Mouse (Mus musculus): ENCODE results near the gene Ptk6. TPM values are rescaled to one million over a fixed set of nuclear protein-coding genes. Genes with fewer than 3 reads are reported as not detected.

The Ptk6 gene
- total RNA-seq, 2 experiments from 2014 or later: 0.05 TPM; not detected in 1

DNA sequence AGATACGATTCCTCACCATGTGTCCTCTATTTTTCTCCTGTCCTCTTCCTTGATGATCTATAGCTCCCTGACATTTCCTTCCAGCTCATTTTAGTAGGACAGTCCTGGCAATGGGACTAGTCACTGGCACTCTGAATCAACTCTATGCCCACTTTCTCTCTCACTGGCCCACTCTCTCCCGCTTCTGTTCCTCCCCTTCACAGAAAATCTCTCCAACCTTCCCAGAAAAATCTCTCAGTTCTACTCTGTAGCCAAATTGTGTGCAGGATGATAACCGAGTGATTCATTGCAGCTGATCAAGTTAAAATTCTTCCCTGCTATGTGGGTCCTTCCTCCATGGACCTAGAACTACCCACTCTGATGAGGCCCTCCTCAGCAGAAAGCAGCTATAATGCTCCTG, 27.9 kb downstream of the Ptk6 start:
- intact Hi-C loops (cut with DNase I): no loop called here

DNA sequence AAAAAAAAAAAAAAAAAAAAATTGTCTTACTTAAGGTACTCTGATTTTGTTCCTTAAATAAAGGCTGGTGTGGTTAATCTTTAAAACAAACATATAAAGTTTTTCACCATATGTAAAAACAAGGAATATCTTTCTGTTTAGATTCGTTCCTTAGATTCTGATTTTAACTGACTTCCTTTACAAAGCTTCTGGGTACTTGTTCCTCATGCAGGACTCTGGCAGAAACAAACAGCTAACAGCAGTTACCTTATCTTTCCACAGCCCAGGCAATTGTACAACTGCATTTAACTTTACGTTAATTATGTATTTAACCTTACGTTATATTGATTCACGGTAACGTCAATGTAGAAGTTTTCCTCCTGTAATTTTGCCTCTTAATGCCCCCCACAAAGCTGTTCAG, 36.1 kb downstream of the Ptk6 start:
- no peak for DNase-seq
- intact Hi-C loops (cut with DNase I): no loop called here

More for the DNA sequence above, 27.9 kb downstream of the Ptk6 start:
- DNase-seq: no peak

DNA sequence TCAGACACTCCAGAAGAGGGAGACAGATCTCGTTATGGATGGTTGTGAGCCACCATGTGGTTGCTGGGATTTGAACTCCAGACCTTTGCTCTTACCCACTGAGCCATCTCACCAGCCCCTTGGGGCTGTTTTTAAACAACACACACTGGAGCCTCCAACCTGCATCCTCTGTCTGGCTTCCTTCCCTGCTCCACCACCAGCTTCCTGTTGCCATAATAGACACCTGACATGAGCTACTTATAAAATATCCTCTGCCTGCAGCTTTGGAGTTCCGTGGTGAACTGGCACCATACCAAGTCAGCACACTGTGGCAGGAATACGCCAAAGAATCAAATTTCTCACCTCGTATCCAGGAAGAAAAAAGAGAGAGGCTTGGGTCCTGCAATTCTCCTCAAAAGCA, 41.8 kb downstream of the Ptk6 start:
- intact Hi-C loops (cut with DNase I): no loop called here
- DNase-seq: no peak

GRCm38 (mm10) chr2:181159771-181160170, 42.8 kb downstream of the Ptk6 start:
- intact Hi-C loops (cut with DNase I): no loop called here

DNA sequence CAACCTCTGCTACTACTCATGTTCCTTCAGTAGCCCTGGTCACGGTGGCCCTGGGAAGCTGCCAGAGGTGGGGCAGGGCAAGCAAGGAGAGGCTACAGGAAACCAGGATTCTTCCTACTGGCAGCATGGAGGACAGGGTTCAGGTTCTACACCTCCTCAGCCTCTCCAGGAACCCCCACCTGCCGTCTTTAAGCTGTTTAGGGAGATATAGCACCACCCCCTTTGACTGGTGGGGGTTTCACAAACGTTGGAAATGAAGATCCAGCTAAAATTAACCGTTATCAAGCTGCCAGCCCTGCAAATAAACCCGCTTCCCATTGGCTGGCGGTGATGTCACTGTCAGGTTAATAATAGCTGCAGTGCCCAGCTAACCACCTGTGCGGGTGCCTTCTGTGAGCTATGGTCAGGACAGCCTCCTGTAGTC, 43.5 kb downstream of the Ptk6 start:
- intact Hi-C loops (cut with DNase I): no loop called here
- DNase-seq: no peak

More at GRCm38 (mm10) chr2:181159771-181160170, 42.8 kb downstream of the Ptk6 start:
- no peak for DNase-seq

- intact Hi-C loops (cut with DNase I): no loop called here
- no peak for DNase-seq
Measured at GRCm38 (mm10) chr2:181158471-181158870, 44.1 kb downstream of the Ptk6 start.

DNA sequence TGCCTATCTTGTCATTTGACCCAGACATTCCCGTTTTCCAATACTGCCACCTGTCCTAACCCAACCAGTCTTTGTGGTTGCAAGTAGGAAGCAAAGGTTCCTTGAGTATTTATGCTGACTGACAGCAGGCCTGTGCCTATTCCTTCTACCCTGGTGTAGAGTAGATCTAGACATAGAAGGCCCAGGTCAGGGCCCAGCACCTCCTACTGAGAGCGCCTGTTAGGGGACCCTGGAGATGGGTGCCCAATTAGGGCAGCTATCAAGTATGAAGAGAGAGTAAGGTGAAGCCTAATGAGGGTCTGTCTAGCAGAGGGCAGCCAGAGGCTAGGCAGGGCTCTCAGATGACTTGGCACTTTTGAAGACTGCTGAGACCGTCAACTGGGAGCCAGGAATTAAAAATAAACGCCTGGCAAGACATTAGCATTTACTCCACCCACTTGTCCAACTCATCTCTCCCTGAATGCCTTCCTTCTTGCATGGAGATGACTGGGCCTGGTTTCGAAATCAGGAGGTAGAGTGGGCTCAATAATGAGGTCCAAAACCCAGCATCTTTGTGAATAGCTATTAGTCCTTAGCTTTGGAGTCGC, 44.8 kb downstream of the Ptk6 start:
- intact Hi-C loops (cut with DNase I): no loop called here
- DNase-seq: no peak

DNA sequence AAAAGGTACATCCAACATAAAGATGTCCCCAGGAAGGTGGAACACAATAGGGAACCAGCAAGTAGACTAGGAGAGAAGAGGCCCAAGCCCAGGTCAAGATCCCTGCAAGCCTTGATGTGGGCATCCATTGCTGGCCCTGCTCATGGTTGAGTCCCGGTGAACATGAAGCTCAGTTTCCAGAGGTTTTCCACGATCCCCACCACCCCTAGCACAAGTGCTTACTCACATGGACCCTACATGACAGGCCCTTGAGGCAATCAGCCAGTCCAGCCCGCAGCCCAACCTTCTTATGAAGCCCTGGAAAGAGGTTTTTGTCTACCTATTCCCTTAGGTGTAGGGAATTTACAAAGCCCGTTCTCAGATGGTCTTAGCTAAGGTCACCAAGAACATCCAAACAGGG, 45.4 kb downstream of the Ptk6 start:
- intact Hi-C loops (cut with DNase I): no loop called here
- no peak for DNase-seq

GRCm38 (mm10) chr2:181156248-181157121, 46.1 kb downstream of the Ptk6 start, which contains the start of gene Eef1a2:
Gene Eef1a2, minus strand, starts transcription at chr2:181157014.
- DNase-seq: peak; percentile 47 to 65

GRCm38 (mm10) chr2:181155801-181156200, 46.8 kb downstream of the Ptk6 start:
- no peak for DNase-seq
- intact Hi-C loops (cut with DNase I): no loop called here

More at GRCm38 (mm10) chr2:181156248-181157121, 46.1 kb downstream of the Ptk6 start, which contains the start of gene Eef1a2:
- intact Hi-C loops (cut with DNase I): no loop called here

GRCm38 (mm10) chr2:181154831-181155415, 47.7 kb downstream of the Ptk6 start:
- DNase-seq: no peak
- intact Hi-C loops (cut with DNase I): no loop called here

DNA sequence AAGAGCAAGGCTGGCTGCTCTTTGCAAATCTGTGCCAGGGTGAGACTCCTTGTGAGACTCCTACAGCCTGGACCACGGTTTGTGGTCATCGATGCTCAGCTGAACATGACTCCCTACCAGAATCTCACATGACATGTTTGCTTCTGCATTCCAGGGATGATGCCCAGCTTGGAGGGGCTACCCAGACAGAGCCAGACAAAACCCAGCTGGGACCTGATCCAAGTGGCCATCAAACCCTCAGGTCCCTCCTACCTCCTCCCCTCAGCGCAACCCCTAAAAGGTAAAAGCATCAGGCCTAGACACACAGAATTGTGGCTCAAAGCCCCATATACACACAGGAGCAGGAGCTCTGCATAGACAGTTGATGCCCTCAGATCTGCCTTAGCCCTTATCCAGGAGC, 48.2 kb downstream of the Ptk6 start:
- intact Hi-C loops (cut with DNase I): no loop called here
- DNase-seq: no peak

DNA sequence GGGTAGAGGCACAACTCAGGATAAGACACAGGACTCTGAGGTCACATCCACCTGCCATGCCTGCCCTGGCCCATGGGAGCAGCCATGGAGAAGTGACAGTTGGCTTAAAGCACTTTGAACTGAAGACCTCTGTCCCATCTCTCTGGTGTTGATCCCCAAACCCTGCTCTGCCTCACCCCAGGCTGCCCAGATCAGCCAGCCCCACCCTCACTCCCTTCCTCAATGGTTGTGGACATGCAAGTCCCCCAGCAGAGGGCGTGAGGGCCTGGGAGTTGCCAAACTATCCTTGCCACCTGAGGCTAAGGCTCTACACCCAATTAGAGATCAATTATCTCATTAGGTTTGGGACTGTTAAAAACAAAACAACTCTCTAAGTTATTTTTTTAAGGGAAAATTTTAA, 48.8 kb downstream of the Ptk6 start:
- intact Hi-C loops (cut with DNase I): no loop called here
- DNase-seq: no peak

- intact Hi-C loops (cut with DNase I): no loop called here
- no peak for DNase-seq
Measured at GRCm38 (mm10) chr2:181153131-181153530, 49.5 kb downstream of the Ptk6 start.

- intact Hi-C loops (cut with DNase I): no loop called here
- no peak for DNase-seq
Measured at GRCm38 (mm10) chr2:181152701-181153100, 49.9 kb downstream of the Ptk6 start.

DNA sequence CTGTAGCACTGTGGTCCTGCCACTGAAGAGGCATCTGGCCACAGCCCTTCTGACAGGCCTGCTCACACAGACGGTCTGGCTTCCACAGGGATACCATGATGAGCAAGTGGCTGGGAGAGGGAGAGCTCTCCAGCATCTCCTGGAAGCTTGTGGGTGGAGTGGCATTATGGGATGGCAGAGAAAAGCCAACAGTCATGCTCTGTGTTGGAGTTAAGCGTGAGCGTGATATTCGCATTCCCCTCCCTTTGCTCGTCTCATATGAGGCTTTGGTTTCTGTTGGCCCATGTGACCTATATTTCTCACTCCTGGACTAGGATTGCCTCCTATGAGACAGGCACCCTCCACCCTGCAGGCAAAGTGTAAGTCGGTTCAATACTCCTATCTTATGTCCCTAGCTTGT, 52.3 kb downstream of the Ptk6 start:
- intact Hi-C loops (cut with DNase I): no loop called here
- DNase-seq: no peak

DNA sequence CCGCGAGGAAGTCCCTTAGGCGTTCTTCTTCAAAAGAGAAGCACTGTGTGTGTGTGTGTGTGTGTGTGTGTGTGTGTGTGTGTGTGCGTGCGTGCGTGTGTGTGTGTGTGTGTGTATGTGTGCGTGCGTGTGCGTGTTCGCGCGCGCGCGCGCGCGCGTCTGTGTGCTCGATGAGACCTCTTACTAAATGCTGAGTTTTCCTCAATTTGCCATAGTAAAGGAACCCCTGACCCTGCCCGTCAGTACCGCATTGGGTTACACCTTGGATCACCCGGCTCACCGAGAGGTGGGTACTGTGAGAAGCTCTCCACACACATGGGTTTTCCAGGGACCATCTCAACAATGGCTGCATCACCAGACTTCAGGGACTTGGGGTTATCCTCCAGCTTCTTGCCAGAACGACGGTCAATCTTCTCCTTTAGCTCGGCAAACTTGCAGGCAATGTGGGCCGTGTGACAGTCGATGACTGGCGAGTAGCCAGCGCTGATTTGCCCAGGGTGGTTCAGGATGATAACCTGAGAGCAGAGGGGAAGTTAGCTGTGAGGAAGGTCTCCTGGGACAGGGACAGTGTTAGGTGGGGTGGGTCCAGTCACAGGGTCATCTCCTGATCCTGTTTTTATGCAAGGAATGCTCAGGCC, 54.2 kb downstream of the Ptk6 start:
- intact Hi-C loops (cut with DNase I): no loop called here
- DNase-seq: no peak

DNA sequence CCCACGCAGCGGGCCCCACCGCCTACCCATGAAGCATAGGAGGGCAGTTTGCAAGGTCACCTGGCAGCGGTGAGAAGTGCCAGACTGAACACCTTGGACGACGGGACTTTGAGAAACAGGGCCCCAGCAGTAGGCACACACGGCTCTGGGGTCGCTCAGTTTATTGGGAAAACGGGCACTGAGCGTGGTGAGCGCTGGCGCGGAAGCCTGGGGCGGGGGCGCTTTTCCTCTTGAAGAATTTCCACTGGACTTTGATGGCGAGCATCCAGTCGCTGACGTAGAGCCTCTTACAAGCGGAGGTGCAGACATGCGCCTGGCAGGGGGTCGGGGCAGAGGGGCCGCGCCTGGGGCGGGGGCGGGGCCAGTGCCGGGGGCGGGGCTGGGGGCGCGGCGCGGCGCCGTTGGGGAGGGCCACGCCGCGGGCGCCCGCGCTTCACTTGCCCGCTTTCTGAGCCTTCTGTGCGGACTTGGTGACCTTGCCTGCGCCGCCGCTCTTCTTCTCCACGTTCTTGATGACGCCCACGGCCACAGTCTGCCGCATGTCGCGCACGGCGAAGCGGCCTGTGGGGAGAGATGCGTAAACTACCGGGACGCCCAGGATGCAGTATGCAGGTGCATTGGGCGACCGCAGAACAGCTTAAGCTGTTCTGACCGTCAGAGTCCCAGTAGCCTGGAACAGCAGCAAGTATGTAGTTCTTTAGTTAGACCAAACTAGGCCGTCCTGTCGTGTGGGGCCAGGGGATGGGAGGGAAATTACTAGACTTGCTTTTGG, 54.9 kb downstream of the Ptk6 start:
- DNase-seq: peak in 1 of 2 experiments; percentile 37

GRCm38 (mm10) chr2:181146976-181147545, 55.5 kb downstream of the Ptk6 start:
- no peak for DNase-seq
- intact Hi-C loops (cut with DNase I): no loop called here

More for the DNA sequence above, 54.9 kb downstream of the Ptk6 start:
- intact Hi-C loops (cut with DNase I): no loop called here

DNA sequence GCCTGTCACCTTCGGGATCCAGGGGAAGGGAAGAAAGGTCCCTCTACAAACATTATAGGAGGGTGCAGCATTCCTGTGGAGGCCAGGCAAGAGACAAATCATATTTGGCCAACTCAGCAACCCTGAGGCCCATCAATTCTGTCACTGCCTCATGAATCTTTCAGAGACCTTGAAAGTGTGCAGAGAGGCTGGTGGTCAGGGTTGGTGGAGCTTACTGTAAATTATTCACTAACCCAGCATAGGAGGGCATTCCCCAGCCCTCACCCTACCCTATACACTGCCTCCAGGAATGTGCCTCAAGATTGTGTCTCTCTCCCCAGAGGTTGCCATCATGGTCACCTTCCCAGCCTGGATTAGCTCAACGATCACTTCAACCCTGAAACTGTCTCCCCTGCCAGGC, 57.9 kb downstream of the Ptk6 start:
- DNase-seq: no peak
- intact Hi-C loops (cut with DNase I): no loop called here
